In genomic region chr17:31245321-31245720, GRCm38 (mm10) we compare ENCODE assay signal across 29 mouse cellular contexts. TPM values are rescaled to one million over a fixed set of nuclear protein-coding genes. Genes with fewer than 3 reads are reported as not detected.
DNase-seq lines count a peak whose midpoint lies in the region; ATAC-seq and TF ChIP-seq lines count a peak whose summit lies in the region.
"Had no signal": no experiment of that assay in that cellular context is flagged by ENCODE, and none has a peak within 500 bp of the region (broad histone marks: within the 10 kb centered on the region; RNA-seq: fewer than 3 reads in every experiment).

No protein-coding gene starts in this region.

- TF ChIP-seq EP300 in heart, adult 2 months (IDR thresholded peaks at IDR 0.05; ENCODE audit: insufficient read depth, low read depth, low read length) = no peak

- H3K9me3 ChIP-seq in heart, embryonic 10.5 days = no peaks in the 10 kb centered on the region
- H3K9me3 ChIP-seq in megakaryocyte, embryonic 14.5 days = peaks cover 33% of the 10 kb centered on the region
- H3K9me3 ChIP-seq in heart, embryonic 16.5 days (replicated peaks; ENCODE audit: control insufficient read depth, low read length) = peaks cover 4% of the 10 kb centered on the region; the same call in 1 of the 2 replicates
- H3K9me3 ChIP-seq: forebrain, embryonic 15.5 days; lung, embryonic 15.5 days; midbrain, embryonic 12.5 days; neural tube, embryonic 13.5 days had no signal

- H3K27me3 ChIP-seq in heart, adult 2 months (ENCODE audit: control insufficient read depth, insufficient read depth, low read length) = no peaks in the 10 kb centered on the region
- no peaks in the 10 kb centered on the region for H3K27me3 ChIP-seq in heart, embryonic 10.5 days (ENCODE audit: insufficient read depth, poor library complexity, severe bottlenecking)
- H3K27me3 ChIP-seq in megakaryocyte, embryonic 14.5 days (replicated peaks) = no peaks in the 10 kb centered on the region
- no peaks in the 10 kb centered on the region for H3K27me3 ChIP-seq in heart, embryonic 16.5 days (ENCODE audit: control insufficient read depth, insufficient read depth, low read length)
- no peaks in the 10 kb centered on the region for H3K27me3 ChIP-seq in splenic B cell, adult 2 months (ENCODE audit: control insufficient read depth, insufficient read depth, low read length, poor library complexity, severe bottlenecking)
- H3K27me3 ChIP-seq: forebrain, embryonic 15.5 days; lung, embryonic 15.5 days; midbrain, embryonic 12.5 days; neural tube, embryonic 13.5 days had no signal

- WGBS in heart, adult 2 months = 22% methylated on average over 5 of the region's 5 CpGs
- WGBS in heart, embryonic 10.5 days = 40% methylated on average over 5 of the region's 5 CpGs
- 27% methylated on average over 5 of the region's 5 CpGs for WGBS in heart, embryonic 16.5 days

- no peak overlapping the region for H3K4me2 ChIP-seq in heart, embryonic 16.5 days (ENCODE audit: low read depth, low read length)
- H3K4me2 ChIP-seq: forebrain, embryonic 15.5 days; lung, embryonic 15.5 days; midbrain, embryonic 12.5 days; neural tube, embryonic 13.5 days had no signal

- peak in 1 of 2 experiments; percentile 52 for DNase-seq in heart, adult 2 months
- no peak for DNase-seq in heart, embryonic 10.5 days (ENCODE audit: low spot score)
- DNase-seq in splenic B cell, adult 2 months (ENCODE audit: low read depth, low spot score) = peak; percentile 27
- no peak for DNase-seq in adrenal gland, postnatal 36 days
- DNase-seq in kidney, adult 8-10 months = no peak
- DNase-seq: adrenal gland, adult 8-10 months; B cell, adult 2 months; cerebellum, adult 8-10 months; cerebellum, postnatal 25 days; kidney, adult 18-20 months; kidney, postnatal 36 days; left cerebral cortex, postnatal 4 days; thymus, postnatal 4 days had no signal

- no peak for TF ChIP-seq POLR2A in heart, adult 2 months (IDR thresholded peaks at IDR 0.05; ENCODE audit: insufficient read depth, low read depth, low read length)

- H3K4me1 ChIP-seq in heart, adult 2 months (ENCODE audit: control insufficient read depth, insufficient read depth, low read length) = peaks cover 4% of the 10 kb centered on the region
- H3K4me1 ChIP-seq in heart, embryonic 10.5 days = peaks cover 11% of the 10 kb centered on the region
- peaks cover 39% of the 10 kb centered on the region for H3K4me1 ChIP-seq in megakaryocyte, embryonic 14.5 days
- H3K4me1 ChIP-seq in heart, embryonic 16.5 days (ENCODE audit: control insufficient read depth, insufficient read depth, low read length) = peaks cover 7% of the 10 kb centered on the region
- H3K4me1 ChIP-seq: forebrain, embryonic 15.5 days; lung, embryonic 15.5 days; midbrain, embryonic 12.5 days; neural tube, embryonic 13.5 days had no signal

- H3K36me3 ChIP-seq in heart, adult 2 months (ENCODE audit: control insufficient read depth, insufficient read depth, low read length) = no peaks in the 10 kb centered on the region
- H3K36me3 ChIP-seq in heart, embryonic 10.5 days = no peaks in the 10 kb centered on the region
- H3K36me3 ChIP-seq in megakaryocyte, embryonic 14.5 days (replicated peaks; ENCODE audit: low read length) = peaks cover 57% of the 10 kb centered on the region
- no peaks in the 10 kb centered on the region for H3K36me3 ChIP-seq in heart, embryonic 16.5 days (ENCODE audit: control insufficient read depth, insufficient read depth)
- H3K36me3 ChIP-seq in splenic B cell, adult 2 months (ENCODE audit: control insufficient read depth, insufficient read depth, low read length, poor library complexity, severe bottlenecking) = no peaks in the 10 kb centered on the region
- H3K36me3 ChIP-seq: forebrain, embryonic 15.5 days; lung, embryonic 15.5 days; midbrain, embryonic 12.5 days; neural tube, embryonic 13.5 days had no signal

- TF ChIP-seq CTCF in heart, adult 2 months (IDR thresholded peaks at IDR 0.05) = no peak

- intact Hi-C loops in heart, adult 2 months (cut with DNase I) = no loop called here

- no peak overlapping the region for H3K4me3 ChIP-seq in heart, adult 2 months
- no peak overlapping the region for H3K4me3 ChIP-seq in heart, embryonic 10.5 days
- peak overlapping the region; percentile 59 for H3K4me3 ChIP-seq in megakaryocyte, embryonic 14.5 days (replicated peaks)
- no peak overlapping the region for H3K4me3 ChIP-seq in heart, embryonic 16.5 days (ENCODE audit: low read length)
- H3K4me3 ChIP-seq: forebrain, embryonic 15.5 days; layer of hippocampus, adult 2 months; lung, embryonic 15.5 days; midbrain, embryonic 12.5 days; neural tube, embryonic 13.5 days had no signal

- no peaks in the 10 kb centered on the region for H3K79me2 ChIP-seq in heart, adult 2 months (replicated peaks; ENCODE audit: control insufficient read depth, insufficient read depth, low read length)

- ATAC-seq in megakaryocyte, adult 5-6 weeks (ENCODE audit: poor library complexity, severe bottlenecking) = no peak
- ATAC-seq in heart, embryonic 16.5 days (replicated peaks; ENCODE audit: extremely low read depth, insufficient read depth, low FRiP score) = peak; percentile 89
- ATAC-seq: forebrain, embryonic 15.5 days; hindbrain, embryonic 16.5 days had no signal

- no peak overlapping the region for H3K9ac ChIP-seq in heart, adult 2 months (ENCODE audit: low read depth, low read length)
- no peak overlapping the region for H3K9ac ChIP-seq in heart, embryonic 16.5 days (ENCODE audit: low read length)
- H3K9ac ChIP-seq: forebrain, embryonic 15.5 days; liver, embryonic 14.5 days; lung, embryonic 15.5 days; midbrain, embryonic 12.5 days; neural tube, embryonic 13.5 days had no signal

- peak overlapping the region; percentile 36 for H3K27ac ChIP-seq in heart, adult 2 months
- H3K27ac ChIP-seq in heart, embryonic 10.5 days = no peak overlapping the region
- H3K27ac ChIP-seq in heart, embryonic 16.5 days (ENCODE audit: low read length) = peak overlapping the region; percentile 27; the same call in 1 of the 2 replicates
- H3K27ac ChIP-seq: forebrain, embryonic 15.5 days; layer of hippocampus, adult 2 months; liver, embryonic 14.5 days; lung, embryonic 15.5 days; midbrain, embryonic 12.5 days; neural tube, embryonic 13.5 days had no signal

RNA-seq across cellular contexts. Expression of gene Rsph1, which starts 31.9 kb away (rescaled TPM):
- 1 to 10 TPM in 1 of 2 experiments, under 1 TPM in 1; 0.81 to 1.2 TPM for total RNA-seq in heart, adult 2 months (2021)
- polyA plus RNA-seq in heart, adult 2 months (2012; rRNA removed) = 0.32 and 1.2 TPM in 2 replicates
- polyA plus RNA-seq in heart, embryonic 10.5 days (2016; fragmentation: Nextera tagmentation; extraction: Ambion mirVana) = 1.8 and 2.4 TPM in 2 replicates
- 0.12 TPM in 1 of 2 replicates, not detected in the other for polyA plus RNA-seq in megakaryocyte, embryonic 14.5 days (2012; ENCODE audit: insufficient read depth, low replicate concordance)
- 0.36 TPM in 2 replicates for total RNA-seq in megakaryocyte, adult 5-6 weeks (2015)
- total RNA-seq in megakaryocyte, adult 5-6 weeks (2017) = 0.66 and 1.1 TPM in 2 replicates
- polyA plus RNA-seq in heart, embryonic 16.5 days (2015; fragmentation: Nextera tagmentation; extraction: Ambion mirVana) = 3.5 and 4.0 TPM in 2 replicates
- total RNA-seq in adrenal gland, postnatal 36 days (2021) = 1 to 10 TPM; 4.8 to 5.2 TPM

RNA-seq across cellular contexts. Expression of gene Ubash3a, which starts 37.6 kb away (rescaled TPM):
- under 1 TPM in 1 of 2 experiments, not detected in 1; 0.36 TPM for total RNA-seq in heart, adult 2 months (2021)
- polyA plus RNA-seq in heart, adult 2 months (2012; rRNA removed) = 0.29 and 0.56 TPM in 2 replicates
- 0.75 and 3.0 TPM in 2 replicates for polyA plus RNA-seq in heart, embryonic 10.5 days (2016; fragmentation: Nextera tagmentation; extraction: Ambion mirVana)
- 45.2 and 56.2 TPM in 2 replicates for polyA plus RNA-seq in megakaryocyte, embryonic 14.5 days (2012; ENCODE audit: insufficient read depth, low replicate concordance)
- 2.6 and 6.2 TPM in 2 replicates for total RNA-seq in megakaryocyte, adult 5-6 weeks (2015)
- total RNA-seq in megakaryocyte, adult 5-6 weeks (2017) = 3.9 and 5.0 TPM in 2 replicates
- polyA plus RNA-seq in heart, embryonic 16.5 days (2015; fragmentation: Nextera tagmentation; extraction: Ambion mirVana) = 3.8 and 8.3 TPM in 2 replicates
- total RNA-seq in adrenal gland, postnatal 36 days (2021) = under 1 TPM in 1 of 2 experiments, not detected in 1; 0.07 TPM
- total RNA-seq: gastrocnemius, adult 8-10 months; left cerebral cortex, postnatal 4 days had no signal
- polyA plus RNA-seq: frontal cortex, adult 2 months; hindbrain, embryonic 16.5 days; neural tube, embryonic 13.5 days had no signal

RNA-seq across cellular contexts. Expression of gene Slc37a1, which starts 41.3 kb away (rescaled TPM):
- total RNA-seq in heart, adult 2 months (2021) = 1 to 10 TPM; 7.3 to 9.1 TPM
- 18.7 and 19.7 TPM in 2 replicates for polyA plus RNA-seq in heart, adult 2 months (2012; rRNA removed)
- polyA plus RNA-seq in heart, embryonic 10.5 days (2016; fragmentation: Nextera tagmentation; extraction: Ambion mirVana) = 3.9 and 4.8 TPM in 2 replicates
- 3.4 and 4.1 TPM in 2 replicates for polyA plus RNA-seq in megakaryocyte, embryonic 14.5 days (2012; ENCODE audit: insufficient read depth, low replicate concordance)
- total RNA-seq in megakaryocyte, adult 5-6 weeks (2015) = 6.3 and 8.1 TPM in 2 replicates
- 3.9 and 10.6 TPM in 2 replicates for total RNA-seq in megakaryocyte, adult 5-6 weeks (2017)
- polyA plus RNA-seq in heart, embryonic 16.5 days (2015; fragmentation: Nextera tagmentation; extraction: Ambion mirVana) = 10.0 and 10.5 TPM in 2 replicates
- 1 to 10 TPM; 7.0 to 9.8 TPM for total RNA-seq in adrenal gland, postnatal 36 days (2021)

RNA-seq across cellular contexts. Expression of gene Tmprss3, which starts 46.5 kb away (rescaled TPM):
- total RNA-seq in heart, adult 2 months (2021) = not detected
- polyA plus RNA-seq in heart, adult 2 months (2012; rRNA removed) = not detected in 2 replicates
- polyA plus RNA-seq in heart, embryonic 10.5 days (2016; fragmentation: Nextera tagmentation; extraction: Ambion mirVana) = not detected in 2 replicates
- 0.10 TPM in 1 of 2 replicates, not detected in the other for polyA plus RNA-seq in megakaryocyte, embryonic 14.5 days (2012; ENCODE audit: insufficient read depth, low replicate concordance)
- total RNA-seq in megakaryocyte, adult 5-6 weeks (2015) = 0.23 and 0.56 TPM in 2 replicates
- total RNA-seq in megakaryocyte, adult 5-6 weeks (2017) = 0.16 and 0.26 TPM in 2 replicates
- polyA plus RNA-seq in heart, embryonic 16.5 days (2015; fragmentation: Nextera tagmentation; extraction: Ambion mirVana) = not detected in 2 replicates
- not detected for total RNA-seq in adrenal gland, postnatal 36 days (2021)
- total RNA-seq: adrenal gland, adult 8-10 months; gastrocnemius, adult 8-10 months; gastrocnemius, postnatal 4 days; layer of hippocampus, adult 2 months; left cerebral cortex, postnatal 4 days had no signal
- polyA plus RNA-seq: embryonic facial prominence, embryonic 11.5 days; forebrain, embryonic 15.5 days; hindbrain, embryonic 11.5 days; hindbrain, embryonic 16.5 days; kidney, embryonic 16.5 days; midbrain, embryonic 12.5 days; neural tube, embryonic 13.5 days had no signal
